Mouse (Mus musculus) midbrain, embryonic 15.5 days (tissue): ENCODE measurements at regions not wholly inside any gene's neighbourhood (a gene's known extent, or its start where the extent isn't known, plus 50 kb on each side); places are given as distances from the start of the nearest gene placed in this dataset.
A peak's percentile ranks its signal among the peaks of the same experiment; 100 is the strongest.
"Not testable (repeated sequence)": the region's sequence is repeated elsewhere in the genome, so short reads cannot be mapped to it uniquely, and the experiment has no call there.

ENCODE experiments used
- ATAC-seq: fragments of 200-750 bp; cut with Nextera tagmentation; replicated peaks from 2 replicates; pipeline ENCODE4 v1.8.0; 2017; ENCODE audit warnings: moderate TSS enrichment
- H3K27ac ChIP-seq: fragments of 300-500 bp; sonication (generic); 2 replicates; pipeline ENCODE4 v1.5.1; 2015; ENCODE audit warnings: mild to moderate bottlenecking, inconsistent platforms
- H3K27me3 ChIP-seq: fragments of 300-500 bp; sonication (generic); replicated peaks from 2 replicates; pipeline ENCODE4 v1.6.1; 2015; ENCODE audit warnings: inconsistent platforms
- H3K36me3 ChIP-seq: fragments of 300-500 bp; sonication (generic); replicated peaks from 2 replicates; pipeline ENCODE4 v1.6.1; 2015; ENCODE audit warnings: inconsistent platforms
- H3K4me1 ChIP-seq: fragments of 300-500 bp; sonication (generic); 2 replicates; pipeline ENCODE4 v1.6.1; 2015; ENCODE audit warnings: inconsistent platforms
- H3K4me2 ChIP-seq: fragments of 300-500 bp; sonication (generic); 2 replicates; pipeline ENCODE4 v1.6.1; 2015; ENCODE audit warnings: inconsistent platforms, mild to moderate bottlenecking, moderate library complexity
- H3K4me3 ChIP-seq: fragments of 300-500 bp; sonication (generic); 2 replicates; pipeline ENCODE4 v1.5.1; 2015; ENCODE audit warnings: mild to moderate bottlenecking, inconsistent platforms
- H3K9ac ChIP-seq: fragments of 300-500 bp; sonication (generic); 2 replicates; pipeline ENCODE4 v1.6.1; 2015; ENCODE audit warnings: mild to moderate bottlenecking, inconsistent platforms
- H3K9me3 ChIP-seq: fragments of 300-500 bp; sonication (generic); 2 replicates; pipeline ENCODE4 v1.6.1; 2016; ENCODE audit warnings: inconsistent platforms
- WGBS: fragments of 180-500 bp; shearing (Covaris S2); methylation state at CpG from one replicate; pipeline ENCODE4 v1.1.7; 2015; ENCODE audit warnings: mixed read lengths; 5-methylcytosine and 5-hydroxymethylcytosine counted together

- H3K9ac ChIP-seq: no peak overlapping the region
- H3K36me3 ChIP-seq: no peaks in the 10 kb centered on the region
- 87% methylated on average over 5 of the region's 5 CpGs for WGBS
- H3K27ac ChIP-seq: no peak overlapping the region
- H3K4me2 ChIP-seq: no peak overlapping the region
- ATAC-seq: no peak
- H3K27me3 ChIP-seq: no peaks in the 10 kb centered on the region
- no peaks in the 10 kb centered on the region for H3K4me1 ChIP-seq
- no peaks in the 10 kb centered on the region for H3K9me3 ChIP-seq
- no peak overlapping the region for H3K4me3 ChIP-seq
Measured at GRCm38 (mm10) chr1:64463715-64464290, 68.6 kb upstream of the Creb1 start.

GRCm38 (mm10) chr1:64461616-64462015 lies 70.8 kb upstream of the Creb1 start:
- H3K4me2 ChIP-seq, H3K27ac ChIP-seq, H3K27me3 ChIP-seq, H3K9me3 ChIP-seq, ATAC-seq, H3K9ac ChIP-seq, H3K4me3 ChIP-seq, H3K4me1 ChIP-seq, H3K36me3 ChIP-seq: not testable (repeated sequence)
- 95% methylated on average over 6 of the region's 6 CpGs for WGBS

GRCm38 (mm10) chr1:64457872-64458271 lies 74.6 kb upstream of the Creb1 start:
- Histone ChIP-seq H3K27me3 (no peaks in the 10 kb centered on the region), H3K4me3 (no peak overlapping the region), H3K4me2 (no peak overlapping the region), H3K9ac (no peak overlapping the region), H3K4me1 (no peaks in the 10 kb centered on the region), H3K36me3 (no peaks in the 10 kb centered on the region), H3K27ac (no peak overlapping the region), H3K9me3 (no peaks in the 10 kb centered on the region)
- no peak for ATAC-seq
- 84% methylated on average over 5 of the region's 5 CpGs for WGBS

GRCm38 (mm10) chr1:64449141-64449540 lies 83.3 kb upstream of the Creb1 start:
- no peak overlapping the region for H3K4me3 ChIP-seq
- H3K4me1 ChIP-seq: peaks cover 27% of the 10 kb centered on the region
- H3K36me3 ChIP-seq: no peaks in the 10 kb centered on the region
- H3K27ac ChIP-seq: no peak overlapping the region
- H3K27me3 ChIP-seq: no peaks in the 10 kb centered on the region
- WGBS: 82% methylated on average over 3 of the region's 3 CpGs
- no peak overlapping the region for H3K4me2 ChIP-seq
- no peak overlapping the region for H3K9ac ChIP-seq
- H3K9me3 ChIP-seq: no peaks in the 10 kb centered on the region
- ATAC-seq: no peak

GRCm38 (mm10) chr1:64448090-64448489 lies 84.4 kb upstream of the Creb1 start:
- H3K27me3 ChIP-seq: no peaks in the 10 kb centered on the region
- H3K4me2 ChIP-seq: no peak overlapping the region
- no peaks in the 10 kb centered on the region for H3K36me3 ChIP-seq
- H3K9ac ChIP-seq: no peak overlapping the region
- no peak overlapping the region for H3K27ac ChIP-seq
- peaks cover 27% of the 10 kb centered on the region for H3K4me1 ChIP-seq
- H3K9me3 ChIP-seq: no peaks in the 10 kb centered on the region
- H3K4me3 ChIP-seq: no peak overlapping the region
- WGBS: 1% methylated on average over 5 of the region's 5 CpGs
- no peak for ATAC-seq

GRCm38 (mm10) chr1:64446492-64446891 lies 86.0 kb upstream of the Creb1 start:
- WGBS: 50% methylated on average over 4 of the region's 4 CpGs
- ATAC-seq: no peak
- Histone ChIP-seq H3K9me3 (no peaks in the 10 kb centered on the region), H3K36me3 (no peaks in the 10 kb centered on the region), H3K4me1 (peaks cover 33% of the 10 kb centered on the region), H3K4me3 (no peak overlapping the region), H3K4me2 (no peak overlapping the region), H3K9ac (no peak overlapping the region), H3K27ac (no peak overlapping the region), H3K27me3 (no peaks in the 10 kb centered on the region)

- H3K36me3 ChIP-seq: no peaks in the 10 kb centered on the region
- peak overlapping the region; percentile 76 for H3K27ac ChIP-seq
- H3K4me3 ChIP-seq: no peak overlapping the region
- peak overlapping the region; percentile 34 for H3K4me2 ChIP-seq
- peak; percentile 94 for ATAC-seq
- no peaks in the 10 kb centered on the region for H3K9me3 ChIP-seq
- WGBS: 1% methylated on average over 13 of the region's 13 CpGs
- H3K4me1 ChIP-seq: peaks cover 33% of the 10 kb centered on the region
- no peaks in the 10 kb centered on the region for H3K27me3 ChIP-seq
- peak overlapping the region; percentile 11; the same call in 1 of the 2 replicates for H3K9ac ChIP-seq
Measured at GRCm38 (mm10) chr1:64445919-64446318, 86.5 kb upstream of the Creb1 start.

GRCm38 (mm10) chr1:64443436-64443835 lies 89.0 kb upstream of the Creb1 start:
- Histone ChIP-seq H3K9ac (no peak overlapping the region), H3K27ac (no peak overlapping the region), H3K4me3 (no peak overlapping the region), H3K36me3 (no peaks in the 10 kb centered on the region), H3K9me3 (no peaks in the 10 kb centered on the region), H3K27me3 (no peaks in the 10 kb centered on the region), H3K4me1 (peaks cover 31% of the 10 kb centered on the region), H3K4me2 (no peak overlapping the region)
- 82% methylated on average over 6 of the region's 6 CpGs for WGBS
- ATAC-seq: no peak

GRCm38 (mm10) chr1:64442179-64442874 lies 90.1 kb upstream of the Creb1 start:
- H3K9ac ChIP-seq: no peak overlapping the region
- no peaks in the 10 kb centered on the region for H3K9me3 ChIP-seq
- ATAC-seq: no peak
- H3K36me3 ChIP-seq: no peaks in the 10 kb centered on the region
- H3K4me1 ChIP-seq: peaks cover 24% of the 10 kb centered on the region
- H3K27ac ChIP-seq: no peak overlapping the region
- no peaks in the 10 kb centered on the region for H3K27me3 ChIP-seq
- H3K4me3 ChIP-seq: no peak overlapping the region
- no peak overlapping the region for H3K4me2 ChIP-seq
- WGBS: 65% methylated on average over 9 of the region's 9 CpGs

- Histone ChIP-seq H3K27me3 (no peaks in the 10 kb centered on the region), H3K4me1 (peaks cover 3% of the 10 kb centered on the region; the same call in 1 of the 2 replicates), H3K4me2 (no peak overlapping the region), H3K9ac (no peak overlapping the region), H3K4me3 (no peak overlapping the region), H3K9me3 (no peaks in the 10 kb centered on the region), H3K27ac (no peak overlapping the region), H3K36me3 (no peaks in the 10 kb centered on the region)
- ATAC-seq: no peak
- 59% methylated on average over 1 of the region's 1 CpGs for WGBS
Measured at GRCm38 (mm10) chr1:64423256-64423655, 109.2 kb upstream of the Creb1 start.

- Histone ChIP-seq H3K9ac (no peak overlapping the region), H3K9me3 (no peaks in the 10 kb centered on the region), H3K36me3 (no peaks in the 10 kb centered on the region), H3K27me3 (no peaks in the 10 kb centered on the region), H3K4me1 (peaks cover 3% of the 10 kb centered on the region; the same call in 1 of the 2 replicates), H3K27ac (no peak overlapping the region), H3K4me3 (no peak overlapping the region), H3K4me2 (no peak overlapping the region)
- no peak for ATAC-seq
Measured at GRCm38 (mm10) chr1:64418567-64418966, 113.9 kb upstream of the Creb1 start.

GRCm38 (mm10) chr1:64415906-64416305 lies 116.5 kb upstream of the Creb1 start:
- Histone ChIP-seq H3K9ac (no peak overlapping the region), H3K4me2 (no peak overlapping the region), H3K27ac (no peak overlapping the region), H3K4me3 (no peak overlapping the region), H3K36me3 (no peaks in the 10 kb centered on the region), H3K27me3 (no peaks in the 10 kb centered on the region), H3K4me1 (peaks cover 10% of the 10 kb centered on the region; the same call in 1 of the 2 replicates), H3K9me3 (no peaks in the 10 kb centered on the region)
- WGBS: 88% methylated on average over 7 of the region's 7 CpGs
- no peak for ATAC-seq

GRCm38 (mm10) chr1:64413181-64413560 lies 119.3 kb upstream of the Creb1 start:
- Histone ChIP-seq H3K4me3 (no peak overlapping the region), H3K27me3 (no peaks in the 10 kb centered on the region), H3K36me3 (no peaks in the 10 kb centered on the region), H3K27ac (no peak overlapping the region), H3K9me3 (no peaks in the 10 kb centered on the region), H3K9ac (no peak overlapping the region), H3K4me1 (peaks cover 10% of the 10 kb centered on the region; the same call in 1 of the 2 replicates), H3K4me2 (no peak overlapping the region)
- 81% methylated on average over 4 of the region's 4 CpGs for WGBS
- no peak for ATAC-seq
